ENCODE assay signal across 8 mouse cellular contexts in the genomic region with DNA sequence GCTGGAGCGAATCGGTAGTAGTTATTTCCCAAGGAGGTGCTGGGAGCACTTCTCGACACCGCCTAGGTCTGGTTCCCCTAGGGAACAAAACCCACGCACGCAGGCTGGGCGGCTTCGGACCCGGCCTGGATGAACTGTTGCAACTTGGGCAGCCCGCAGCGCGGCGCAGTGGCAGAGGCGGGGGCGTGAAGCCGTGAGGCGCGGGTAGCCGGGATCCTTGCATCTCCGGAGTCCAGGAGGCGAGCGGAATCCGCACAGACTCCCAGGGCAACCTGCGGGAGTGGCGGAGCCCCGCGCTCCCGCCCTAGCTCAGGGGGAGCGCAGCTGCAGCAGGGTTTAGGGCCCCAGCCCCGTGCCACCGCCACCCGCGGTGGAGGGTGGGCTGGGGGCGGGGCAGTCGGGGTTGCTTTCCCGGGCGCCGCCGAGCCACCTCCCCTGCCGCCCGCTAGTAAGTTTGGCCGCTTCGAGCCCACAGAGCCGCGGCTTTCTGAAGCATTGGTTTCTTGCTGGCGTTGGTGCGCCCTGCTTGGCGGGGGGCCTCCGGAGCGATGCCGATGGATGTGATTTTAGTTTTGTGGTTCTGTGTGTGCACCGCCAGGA. TPM values are rescaled to one million over a fixed set of nuclear protein-coding genes. Genes with fewer than 3 reads are reported as not detected.
DNase-seq lines count a peak whose midpoint lies in the region; ATAC-seq and TF ChIP-seq lines count a peak whose summit lies in the region.

Nell1 (plus strand) TSS at position 24 of the 600 bp plus-strand sequence.

- H3K4me1 ChIP-seq in lung, postnatal 0 days (ENCODE audit: insufficient read depth, low read depth, low read length), result no peaks in the 10 kb centered on the region
- peaks cover 12% of the 10 kb centered on the region for H3K4me1 ChIP-seq in midbrain, embryonic 14.5 days (ENCODE audit: control insufficient read depth, insufficient read depth, low read length)

- no peak for TF ChIP-seq EP300 in lung, postnatal 0 days (IDR thresholded peaks at IDR 0.05)

- H3K27ac ChIP-seq in lung, postnatal 0 days (ENCODE audit: low read length), result no peak within 1 kb of the TSS
- peak within 1 kb of the TSS; percentile 32; the same call in 1 of the 2 replicates for H3K27ac ChIP-seq in midbrain, embryonic 14.5 days (replicated peaks; ENCODE audit: low read depth, low read length)

- peak; percentile 36 for DNase-seq in cerebellum, postnatal 10 days
- no peak for DNase-seq in cerebellum, postnatal 36 days
- DNase-seq in lung, postnatal 0 days (ENCODE audit: low spot score), result no peak
- no peak for DNase-seq in lung, postnatal 10 days
- peak; percentile 35 to 53 for DNase-seq in layer of hippocampus, postnatal 10 days (ENCODE audit: low spot score in 2 of 2)
- DNase-seq in midbrain, embryonic 14.5 days, result peak; percentile 72
- no peak for DNase-seq in gastrocnemius, postnatal 4 days (ENCODE audit: low spot score in 2 of 2)

- H3K4me3 ChIP-seq in lung, postnatal 0 days (ENCODE audit: low read depth, low read length), result peak within 1 kb of the TSS; percentile 39
- peak within 1 kb of the TSS; percentile 59 for H3K4me3 ChIP-seq in midbrain, embryonic 14.5 days (replicated peaks; ENCODE audit: low read depth, low read length)

- no peaks in the 10 kb centered on the region for H3K36me3 ChIP-seq in lung, postnatal 0 days (ENCODE audit: insufficient read depth, low read length)
- no peaks in the 10 kb centered on the region for H3K36me3 ChIP-seq in midbrain, embryonic 14.5 days (ENCODE audit: control insufficient read depth, insufficient read depth, low read length)

- peaks cover 23% of the 10 kb centered on the region; the same call in 1 of the 2 replicates for H3K27me3 ChIP-seq in lung, postnatal 0 days (replicated peaks; ENCODE audit: insufficient read depth, low read length)
- peaks cover 40% of the 10 kb centered on the region for H3K27me3 ChIP-seq in midbrain, embryonic 14.5 days (ENCODE audit: control insufficient read depth, insufficient read depth, low read length)

- H3K9me3 ChIP-seq in lung, postnatal 0 days (ENCODE audit: low read length), result no peaks in the 10 kb centered on the region
- H3K9me3 ChIP-seq in midbrain, embryonic 14.5 days (ENCODE audit: control insufficient read depth, low read length), result no peaks in the 10 kb centered on the region

- H3K9ac ChIP-seq in lung, postnatal 0 days (replicated peaks; ENCODE audit: low read depth), result no peak within 1 kb of the TSS
- H3K9ac ChIP-seq in midbrain, embryonic 14.5 days (replicated peaks; ENCODE audit: low read length), result peak within 1 kb of the TSS; percentile 57

- WGBS in lung, postnatal 0 days, result under 1% methylated on average over 43 of the region's 52 CpGs
- WGBS in midbrain, embryonic 14.5 days, result under 1% methylated on average over 52 of the region's 52 CpGs

- TF ChIP-seq CTCF in lung, postnatal 0 days (IDR thresholded peaks at IDR 0.05), result no peak

- H3K4me2 ChIP-seq in lung, postnatal 0 days (replicated peaks; ENCODE audit: low read depth, low read length), result peak within 1 kb of the TSS; percentile 72
- H3K4me2 ChIP-seq in midbrain, embryonic 14.5 days (ENCODE audit: low read length), result peak within 1 kb of the TSS; percentile 98

- no peak for ATAC-seq in lung, postnatal 0 days
- peak; percentile 72 for ATAC-seq in midbrain, embryonic 14.5 days (ENCODE audit: low FRiP score, low TSS enrichment)
- ATAC-seq in erythroid progenitor cell, adult 5-6 weeks (replicated peaks; ENCODE audit: low FRiP score, poor library complexity, severe bottlenecking), result no peak

RNA-seq across cellular contexts. Expression of gene Nell1, which starts in this region (rescaled TPM):
- 2.7 and 3.2 TPM in 2 replicates for polyA plus RNA-seq in lung, postnatal 0 days (2015; fragmentation: Nextera tagmentation; extraction: Ambion mirVana)
- total RNA-seq in layer of hippocampus, postnatal 10 days (2021), result 10 to 100 TPM; 66.0 to 75.2 TPM
- polyA plus RNA-seq in midbrain, embryonic 14.5 days (2014; fragmentation: Nextera tagmentation; extraction: Ambion mirVana), result 21.3 and 21.6 TPM in 2 replicates
- not detected in 2 replicates for total RNA-seq in erythroid progenitor cell, adult 5-6 weeks (2015; ENCODE audit: low replicate concordance)
- total RNA-seq in erythroid progenitor cell, adult 5-6 weeks (2017; ENCODE audit: low replicate concordance), result not detected in 2 replicates
- under 1 TPM; 0.15 to 0.52 TPM for total RNA-seq in gastrocnemius, postnatal 4 days (2021)

Comparison
In these comparisons a context has a peak if more than half of its experiments do, and no peak if none do; other contexts are left out.
1. RNA of gene Nell1 (total RNA-seq): 66.0 to 75.2 TPM in layer of hippocampus, postnatal 10 days; 0.15 to 0.52 TPM in gastrocnemius, postnatal 4 days and not detected in erythroid progenitor cell, adult 5-6 weeks; every median in the first group is over 10 times any median in the second.
2. DNase-seq: peak in cerebellum, postnatal 10 days (2 of 2), layer of hippocampus, postnatal 10 days (2 of 2) and midbrain, embryonic 14.5 days (single experiment); none in cerebellum, postnatal 36 days (0 of 2), lung, postnatal 0 days (single experiment), lung, postnatal 10 days (single experiment) and gastrocnemius, postnatal 4 days (0 of 2).